Mouse (Mus musculus): ENCODE results near the gene Nme4.

DNA sequence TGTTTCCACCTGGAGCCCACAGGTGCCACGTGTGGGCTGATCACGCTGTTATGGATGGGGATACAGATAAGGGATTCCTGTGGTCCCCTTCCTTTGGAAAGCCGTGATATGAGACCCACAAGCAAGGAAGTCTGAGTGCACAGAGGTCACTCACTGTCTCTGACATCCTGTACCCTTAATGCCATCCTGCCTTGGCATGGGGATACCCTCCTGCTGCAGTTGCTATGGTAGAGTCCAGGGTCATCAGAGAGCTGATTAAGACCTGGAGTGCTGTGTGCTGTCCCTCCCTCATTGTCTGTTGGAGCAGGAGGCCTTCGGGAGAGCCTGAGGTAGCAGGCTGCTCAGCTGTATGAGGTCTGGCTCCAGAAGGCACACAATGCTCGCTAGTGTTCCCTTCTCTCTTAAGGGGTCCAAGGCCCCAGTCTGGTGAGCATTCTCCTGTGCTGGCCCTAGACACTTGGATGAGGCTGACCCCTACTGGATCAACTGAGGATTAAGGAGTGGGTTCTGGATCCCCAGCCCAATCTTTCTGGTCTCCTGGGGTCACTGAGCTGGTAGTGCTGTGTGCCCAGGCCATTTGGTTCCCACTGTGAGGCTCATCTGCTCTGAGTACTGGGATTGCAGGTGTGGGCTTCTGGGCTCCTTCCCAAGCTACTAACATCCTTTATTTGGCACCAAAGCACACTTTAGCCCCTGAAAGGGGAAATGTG lies 27.2 kb upstream of the Nme4 start:
- TF ChIP-seq CTCF (IDR thresholded peaks at IDR 0.05; ENCODE audit: borderline replicate concordance, extremely low read depth, insufficient read depth, insufficient read length) (no peak), POLR2A (IDR thresholded peaks at IDR 0.05; ENCODE audit: borderline replicate concordance, extremely low read depth, insufficient read depth, insufficient read length, poor library complexity, severe bottlenecking) (no peak)
